Mouse (Mus musculus): ENCODE data around the gene Gata1.
A peak's percentile ranks its signal among the peaks of the same experiment; 100 is the strongest.
"Not testable (repeated sequence)": the region's sequence is repeated elsewhere in the genome, so short reads cannot be mapped to it uniquely, and the experiment has no call there.

The Gata1 gene

GRCm38 (mm10) chrX:7977892-7978291 is at the start of gene Gata1:
Gene Gata1, minus strand, starts transcription at chrX:7978071.
- DNase-seq (ENCODE audit: low spot score): no peak

DNA sequence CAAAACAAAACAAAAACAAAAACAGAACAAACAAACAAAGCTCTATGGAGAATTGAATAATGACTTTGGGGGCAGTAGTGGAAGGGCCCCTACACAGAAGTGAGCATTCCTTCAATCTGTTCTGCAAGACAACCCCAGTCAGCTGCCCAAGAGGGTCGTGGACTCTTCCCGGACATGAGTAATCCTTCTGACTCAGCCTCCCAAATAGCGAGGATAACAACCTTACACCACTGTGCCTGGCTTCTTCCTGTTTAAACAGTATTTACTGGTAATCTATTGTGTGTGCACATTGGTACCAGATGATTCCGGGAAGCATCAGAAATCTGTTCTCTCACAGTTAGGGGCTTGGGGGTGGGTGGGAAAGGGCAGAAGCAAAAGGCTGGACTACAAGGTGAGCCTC is 48.9 kb upstream of the Gata1 start:
- no peak for DNase-seq (ENCODE audit: low spot score)

- no peak for DNase-seq (ENCODE audit: low spot score)
These were observed 46.9 kb upstream of the Gata1 start for GRCm38 (mm10) chrX:8024795-8025194.

GRCm38 (mm10) chrX:8020111-8020778 is 42.4 kb upstream of the Gata1 start:
- no peak for DNase-seq (ENCODE audit: low spot score)

DNA sequence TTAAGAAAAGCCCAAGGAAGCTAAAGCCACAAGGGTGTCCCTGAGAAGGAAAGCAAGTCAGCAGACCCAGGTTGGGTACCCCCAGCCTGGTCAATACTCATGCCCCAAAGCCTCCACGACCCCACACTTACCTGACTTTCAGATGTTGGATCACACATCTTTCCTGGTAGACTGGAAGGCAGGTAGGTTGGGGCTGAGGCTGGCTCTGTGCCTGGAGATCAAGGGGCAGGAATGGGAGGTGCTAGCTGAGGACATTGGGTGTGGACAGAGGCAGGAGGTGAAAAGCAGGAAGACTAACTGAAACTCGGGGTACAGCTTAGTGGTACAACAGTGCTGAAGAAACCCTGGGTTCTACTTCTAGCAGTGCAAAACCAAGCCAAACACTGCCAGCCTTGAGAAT is 40.4 kb upstream of the Gata1 start, which contains the start of gene Glod5:
Glod5 (minus strand) TSS at position 207 of the 400 bp plus-strand sequence.
- DNase-seq (ENCODE audit: low spot score): no peak

GRCm38 (mm10) chrX:8017142-8017541 is 39.3 kb upstream of the Gata1 start:
- DNase-seq (ENCODE audit: low spot score): no peak

GRCm38 (mm10) chrX:8015675-8016074 is 37.8 kb upstream of the Gata1 start:
- DNase-seq (ENCODE audit: low spot score): not testable (repeated sequence)

DNA sequence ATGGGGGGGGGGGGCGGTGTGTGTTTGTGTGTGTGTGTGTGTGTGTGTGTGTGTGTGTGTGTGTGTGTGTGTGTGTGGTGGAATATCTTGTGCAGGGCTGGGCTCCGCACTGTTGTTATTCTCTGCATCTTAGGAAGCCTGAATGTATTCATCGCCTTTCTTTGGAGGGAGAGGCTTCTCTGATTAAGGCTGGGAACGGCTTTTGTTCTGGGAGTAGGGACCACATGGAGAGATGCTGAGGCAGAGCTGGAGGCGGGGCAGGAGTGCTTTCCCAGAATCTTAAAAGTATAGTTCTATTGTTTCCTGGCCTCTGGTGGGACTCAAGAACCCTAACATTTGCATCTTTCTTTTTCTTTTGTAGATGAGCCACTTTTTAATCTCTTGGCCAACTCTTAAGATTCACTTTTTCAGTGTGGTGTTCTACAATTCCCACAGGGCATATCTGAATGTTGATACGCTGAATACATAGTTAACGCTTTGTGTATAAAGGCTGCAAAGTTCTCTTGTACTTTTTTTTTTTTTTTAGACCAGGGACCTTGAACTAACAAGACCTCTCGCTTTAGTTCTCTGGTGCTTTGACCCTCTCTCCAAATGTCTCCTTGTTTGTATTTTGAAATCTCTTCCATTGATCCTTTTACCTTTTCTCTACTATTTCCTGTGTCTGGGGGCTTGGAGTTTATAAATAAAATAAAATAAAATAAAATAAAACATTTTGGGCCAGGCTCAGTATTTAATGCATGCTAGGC is 35.9 kb upstream of the Gata1 start:
- DNase-seq (ENCODE audit: low spot score): no peak

DNA sequence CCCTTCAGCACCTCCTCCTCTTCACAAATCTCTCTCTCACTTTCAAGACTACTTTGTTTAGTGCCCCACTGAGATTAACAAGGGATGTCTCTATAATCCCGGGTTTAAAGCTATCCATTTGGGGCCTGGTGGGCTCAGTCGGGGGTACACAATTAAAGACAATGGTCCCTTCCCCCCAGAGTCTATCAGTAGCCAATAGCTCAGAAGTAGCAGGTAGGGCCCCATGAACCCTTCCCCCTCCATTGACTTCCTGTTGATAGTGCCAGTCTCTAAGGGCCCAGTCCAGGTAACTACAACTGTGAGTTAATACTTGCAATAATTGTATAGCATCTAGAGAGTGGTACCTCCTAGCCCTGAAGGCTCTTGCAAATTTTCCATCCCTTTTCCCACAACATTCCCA is 35.3 kb upstream of the Gata1 start:
- no peak for DNase-seq (ENCODE audit: low spot score)

DNA sequence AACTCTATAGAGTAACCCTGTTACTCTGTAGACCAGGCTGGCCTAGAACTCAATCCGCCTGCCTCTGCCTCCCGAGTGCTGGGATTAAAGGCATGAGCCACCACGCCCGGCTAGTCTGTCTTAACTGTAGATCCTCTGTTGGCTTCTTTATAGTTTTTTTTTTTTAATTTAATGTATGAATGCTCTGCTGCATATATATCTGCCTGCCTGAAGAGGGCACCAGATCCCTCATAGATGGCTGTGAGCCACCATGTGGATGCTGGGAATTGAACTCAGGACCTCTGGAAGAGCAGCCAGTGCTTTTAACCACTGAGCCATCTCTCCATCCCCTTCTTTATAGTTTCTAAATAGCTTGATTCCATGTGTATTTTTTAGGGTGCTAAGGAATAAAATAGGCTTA is 31.5 kb upstream of the Gata1 start:
- DNase-seq (ENCODE audit: low spot score): not testable (repeated sequence)

GRCm38 (mm10) chrX:8008543-8008942 is 30.7 kb upstream of the Gata1 start:
- DNase-seq (ENCODE audit: low spot score): no peak

GRCm38 (mm10) chrX:8002971-8003370 is 25.1 kb upstream of the Gata1 start:
- DNase-seq (ENCODE audit: low spot score): no peak

- no peak for DNase-seq (ENCODE audit: low spot score)
These were observed 24.1 kb upstream of the Gata1 start for GRCm38 (mm10) chrX:8002001-8002400.

- no peak for DNase-seq (ENCODE audit: low spot score)
These were observed 22.8 kb upstream of the Gata1 start for GRCm38 (mm10) chrX:8000546-8001192.

DNA sequence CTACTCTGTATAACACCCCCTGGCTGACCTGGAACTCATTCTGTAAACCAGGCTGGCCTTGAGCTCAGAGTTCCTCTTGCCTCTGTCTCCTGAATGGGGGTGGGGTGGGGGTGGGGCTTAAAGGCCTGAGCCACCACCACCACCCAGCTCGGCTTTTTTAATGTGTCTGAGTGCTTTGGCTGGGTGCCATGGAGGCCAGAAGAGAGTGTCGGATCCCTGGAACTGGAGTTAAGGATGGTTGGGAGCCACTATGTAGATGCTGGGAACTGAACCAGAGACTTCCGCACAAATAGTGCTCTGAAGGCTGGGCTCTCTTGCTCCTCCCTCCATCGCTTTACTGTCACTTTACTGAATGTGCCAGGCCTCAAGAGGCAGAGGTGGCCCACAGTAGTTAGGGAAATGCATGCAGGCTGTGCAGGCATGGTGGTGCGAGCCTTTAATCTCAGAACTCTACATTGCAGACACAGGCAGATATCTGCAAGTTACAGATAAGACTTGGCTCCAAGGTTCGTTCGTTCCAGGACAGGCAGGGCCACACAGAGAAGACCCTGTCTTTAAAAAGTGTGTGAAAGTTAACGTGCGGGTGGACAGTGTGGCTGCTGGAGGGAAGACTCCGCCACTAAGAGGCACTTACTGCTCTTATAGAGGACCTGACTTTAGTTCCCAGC is 15.3 kb upstream of the Gata1 start:
- no peak for DNase-seq (ENCODE audit: low spot score)

DNA sequence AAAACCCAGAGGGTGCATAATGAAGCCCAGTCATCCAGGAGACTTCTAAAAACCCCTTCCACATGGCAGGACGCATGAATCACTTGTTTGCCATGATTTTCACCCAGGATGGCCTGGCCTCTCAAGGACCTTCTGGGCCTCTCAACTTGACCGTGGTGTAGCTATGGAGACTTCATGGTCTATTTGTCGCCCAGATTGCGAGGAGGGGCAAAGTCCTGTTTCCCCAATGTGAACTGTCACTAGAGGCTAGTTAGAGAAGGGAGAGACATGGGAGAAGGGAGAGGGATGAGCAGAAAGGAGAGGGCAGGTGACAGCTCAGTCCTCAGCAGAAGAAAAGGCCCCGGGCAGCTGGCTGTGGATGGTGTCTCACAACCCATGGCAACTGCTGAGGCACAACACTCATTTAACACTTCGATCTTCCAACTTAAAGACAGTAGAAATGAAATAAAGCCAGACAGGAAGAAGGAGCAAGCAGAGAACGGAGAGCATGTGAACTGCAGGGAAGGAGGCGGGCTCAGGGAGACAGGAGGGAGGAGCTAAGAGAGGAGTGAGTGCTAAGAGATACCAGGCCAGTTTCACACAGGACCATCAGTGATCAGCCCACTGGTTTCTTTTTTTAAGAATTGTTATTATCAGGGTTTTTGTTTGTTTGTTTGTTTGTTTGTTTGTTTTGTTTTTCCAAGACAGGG is 14.7 kb upstream of the Gata1 start:
- no peak for DNase-seq (ENCODE audit: low spot score)

DNA sequence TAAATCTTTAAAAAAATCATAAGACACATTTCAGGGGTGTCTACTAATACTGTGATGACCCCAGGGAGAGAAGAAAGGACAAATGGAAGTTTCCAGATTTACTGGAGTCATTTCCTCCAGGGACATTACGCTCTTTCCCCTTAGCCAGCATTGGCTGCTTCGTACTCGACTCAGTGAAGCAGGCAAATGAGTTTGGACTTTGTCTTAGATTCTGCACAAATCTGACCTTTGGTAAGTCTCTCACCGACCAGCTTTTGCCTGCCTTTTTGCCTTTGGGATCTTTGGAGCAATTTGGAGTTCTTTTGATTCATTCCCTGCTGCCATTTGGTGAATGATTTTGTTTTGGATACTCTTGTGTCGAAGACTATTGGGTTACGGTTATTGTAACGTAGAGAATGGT is 3.5 kb upstream of the Gata1 start:
- DNase-seq (ENCODE audit: low spot score): no peak

GRCm38 (mm10) chrX:7971292-7971691 is 6.6 kb downstream of the Gata1 start:
- peak; percentile 73 for DNase-seq (ENCODE audit: low spot score)

GRCm38 (mm10) chrX:7968899-7969298 is 9.0 kb downstream of the Gata1 start:
- no peak for DNase-seq (ENCODE audit: low spot score)

GRCm38 (mm10) chrX:7968226-7968625 is 9.6 kb downstream of the Gata1 start:
- peak; percentile 32 for DNase-seq (ENCODE audit: low spot score)

- peak; percentile 45 for DNase-seq (ENCODE audit: low spot score)
These were observed 10.2 kb downstream of the Gata1 start for GRCm38 (mm10) chrX:7967596-7968201.

DNA sequence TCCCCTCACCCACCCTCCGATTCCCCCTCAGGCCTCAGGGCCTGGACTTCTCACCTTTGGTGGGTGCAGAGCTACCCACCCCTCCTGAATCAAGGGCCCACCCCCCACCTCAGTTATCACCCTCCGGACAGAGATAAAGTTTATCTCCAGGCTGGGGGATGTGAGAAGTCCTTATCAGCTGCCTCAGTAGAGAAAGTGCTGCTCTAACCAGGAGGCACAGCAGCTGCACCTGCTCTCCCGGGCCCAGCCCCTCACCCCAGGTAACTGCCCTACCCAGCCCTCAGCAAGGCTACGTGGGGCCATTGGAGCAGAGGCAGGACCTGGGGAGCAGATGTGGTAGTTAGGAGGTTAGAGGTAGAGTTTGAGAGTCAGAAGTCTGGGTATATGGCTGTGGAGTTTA is 11.7 kb downstream of the Gata1 start:
- DNase-seq (ENCODE audit: low spot score): no peak

Measured in spleen, adult 12 weeks (tissue).